Mouse (Mus musculus): ENCODE data around the gene Ak3. TPM values are rescaled to one million over a fixed set of nuclear protein-coding genes. Genes with fewer than 3 reads are reported as not detected.

Ak3 gene
- polyA plus RNA-seq, 1 experiment from 2014 or later, result 141 TPM

DNA sequence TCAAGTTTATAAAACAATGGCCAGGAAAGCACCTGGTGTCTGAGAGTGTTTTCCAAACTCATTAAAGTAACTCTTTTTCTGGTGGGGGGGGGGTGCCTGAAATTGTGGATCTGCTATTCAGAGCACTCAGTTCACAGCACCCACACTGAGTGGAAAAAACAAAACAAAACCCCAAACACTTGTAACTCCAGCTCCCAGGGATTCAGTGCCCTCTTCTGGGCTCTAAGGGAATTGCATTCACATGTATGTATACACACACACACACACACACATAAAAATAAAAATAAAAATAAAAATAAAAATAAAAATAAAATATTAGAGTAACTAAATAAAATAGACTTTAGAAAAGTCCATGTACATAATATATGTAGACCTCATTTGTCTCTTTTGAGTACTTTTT, 8.4 kb downstream of the Ak3 start:
- H3K27ac ChIP-seq (replicated peaks), result no peak overlapping the region
- ATAC-seq (ENCODE audit: low FRiP score, low TSS enrichment) (no peak), DNase-seq (ENCODE audit: low spot score) (no peak)
- H3K4me1 ChIP-seq (replicated peaks; ENCODE audit: control insufficient read depth, insufficient read depth), result no peaks in the 10 kb centered on the region
- TF ChIP-seq EP300 (optimal IDR thresholded peaks at IDR 0.05), result no peak
- peak; percentile 40 for TF ChIP-seq CTCF (IDR thresholded peaks at IDR 0.05; ENCODE audit: low read depth)
- no peak overlapping the region for H3K4me2 ChIP-seq (replicated peaks; ENCODE audit: low read depth)
- no peaks in the 10 kb centered on the region for H3K9me3 ChIP-seq (ENCODE audit: control insufficient read depth, low read length)
- no peak overlapping the region for H3K4me3 ChIP-seq (ENCODE audit: low read depth, low read length)
- H3K27me3 ChIP-seq (ENCODE audit: control insufficient read depth, insufficient read depth, low read length), result no peaks in the 10 kb centered on the region
- no peaks in the 10 kb centered on the region; the same call in 1 of the 2 replicates for H3K36me3 ChIP-seq (ENCODE audit: control insufficient read depth, insufficient read depth, low read length)
- no peak overlapping the region for H3K9ac ChIP-seq (ENCODE audit: low read length)

DNA sequence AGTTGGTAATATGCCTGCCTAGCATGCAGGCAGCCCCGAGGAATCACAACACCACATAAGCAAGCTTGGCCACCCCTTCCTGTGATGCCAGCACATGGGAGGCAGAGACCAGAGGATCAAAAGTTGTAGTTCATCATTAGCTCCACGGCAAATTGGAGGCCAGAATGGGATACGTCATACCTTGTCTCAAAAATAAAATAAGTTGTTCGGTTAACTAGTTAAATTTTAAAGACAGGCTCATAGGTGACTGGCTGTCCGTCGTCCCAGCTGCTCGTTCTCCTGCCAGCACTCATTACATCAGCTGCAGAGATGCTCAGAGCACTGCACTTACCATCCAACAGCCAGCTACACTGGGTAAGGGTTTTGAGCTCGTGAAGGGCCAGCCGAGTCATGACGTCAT, 10.2 kb downstream of the Ak3 start:
- Histone ChIP-seq H3K4me2 (replicated peaks; ENCODE audit: low read depth) (no peak overlapping the region), H3K4me1 (replicated peaks; ENCODE audit: control insufficient read depth, insufficient read depth) (no peaks in the 10 kb centered on the region), H3K9me3 (ENCODE audit: control insufficient read depth, low read length) (no peaks in the 10 kb centered on the region), H3K27me3 (ENCODE audit: control insufficient read depth, insufficient read depth, low read length) (no peaks in the 10 kb centered on the region), H3K27ac (replicated peaks) (no peak overlapping the region), H3K36me3 (ENCODE audit: control insufficient read depth, insufficient read depth, low read length) (no peaks in the 10 kb centered on the region; the same call in 1 of the 2 replicates), H3K9ac (ENCODE audit: low read length) (no peak overlapping the region), H3K4me3 (ENCODE audit: low read depth, low read length) (no peak overlapping the region)
- no peak for ATAC-seq (ENCODE audit: low FRiP score, low TSS enrichment)
- WGBS, result 91% methylated on average over 10 of the region's 10 CpGs
- DNase-seq (ENCODE audit: low spot score), result no peak
- no peak for TF ChIP-seq CTCF (IDR thresholded peaks at IDR 0.05; ENCODE audit: low read depth)
- TF ChIP-seq EP300 (optimal IDR thresholded peaks at IDR 0.05), result no peak

DNA sequence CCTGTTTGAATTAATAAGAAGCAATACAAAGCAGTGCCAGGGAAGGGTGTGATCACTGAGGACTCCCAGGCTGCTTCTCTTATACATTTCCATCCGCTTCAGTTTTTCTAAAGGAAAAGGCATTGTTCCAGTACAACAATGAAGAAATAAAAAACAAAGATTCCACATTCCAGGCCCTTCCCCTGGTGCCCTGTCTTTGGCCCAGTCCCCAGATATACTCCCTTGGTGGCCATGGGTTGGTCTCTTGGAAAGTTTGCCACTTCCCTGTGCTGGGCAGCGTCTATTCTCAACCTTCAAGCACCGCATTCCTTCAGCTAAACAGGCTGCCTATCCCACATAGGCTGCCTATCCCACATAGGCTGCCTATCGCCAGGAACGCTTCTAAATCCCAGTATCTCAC, 10.7 kb downstream of the Ak3 start:
- Histone ChIP-seq H3K4me3 (ENCODE audit: low read depth, low read length) (no peak overlapping the region), H3K36me3 (ENCODE audit: control insufficient read depth, insufficient read depth, low read length) (no peaks in the 10 kb centered on the region; the same call in 1 of the 2 replicates), H3K27me3 (ENCODE audit: control insufficient read depth, insufficient read depth, low read length) (no peaks in the 10 kb centered on the region), H3K4me1 (replicated peaks; ENCODE audit: control insufficient read depth, insufficient read depth) (no peaks in the 10 kb centered on the region), H3K4me2 (replicated peaks; ENCODE audit: low read depth) (no peak overlapping the region), H3K9me3 (ENCODE audit: control insufficient read depth, low read length) (no peaks in the 10 kb centered on the region), H3K9ac (ENCODE audit: low read length) (no peak overlapping the region), H3K27ac (replicated peaks) (no peak overlapping the region)
- WGBS, result 91% methylated on average over 5 of the region's 5 CpGs
- no peak for DNase-seq (ENCODE audit: low spot score)
- TF ChIP-seq EP300 (optimal IDR thresholded peaks at IDR 0.05), result no peak
- ATAC-seq (ENCODE audit: low FRiP score, low TSS enrichment), result no peak

- no peaks in the 10 kb centered on the region for H3K27me3 ChIP-seq (ENCODE audit: control insufficient read depth, insufficient read depth, low read length)
- ATAC-seq (ENCODE audit: low FRiP score, low TSS enrichment) (no peak), DNase-seq (ENCODE audit: low spot score) (no peak)
- TF ChIP-seq EP300 (optimal IDR thresholded peaks at IDR 0.05), result no peak
- no peak for TF ChIP-seq CTCF (IDR thresholded peaks at IDR 0.05; ENCODE audit: low read depth)
- no peak overlapping the region for H3K4me2 ChIP-seq (replicated peaks; ENCODE audit: low read depth)
- peaks cover 2% of the 10 kb centered on the region; the same call in 1 of the 2 replicates for H3K36me3 ChIP-seq (ENCODE audit: control insufficient read depth, insufficient read depth, low read length)
- no peak overlapping the region for H3K4me3 ChIP-seq (ENCODE audit: low read depth, low read length)
- H3K27ac ChIP-seq (replicated peaks), result no peak overlapping the region
- 0 out of 2 replicates have a peak, but pooled peaks cover 2% of the 10 kb centered on the region for H3K4me1 ChIP-seq (replicated peaks; ENCODE audit: control insufficient read depth, insufficient read depth)
- H3K9ac ChIP-seq (ENCODE audit: low read length), result no peak overlapping the region
- no peaks in the 10 kb centered on the region for H3K9me3 ChIP-seq (ENCODE audit: control insufficient read depth, low read length)
These were observed 15.1 kb downstream of the Ak3 start for GRCm38 (mm10) chr19:29032662-29033061.

DNA sequence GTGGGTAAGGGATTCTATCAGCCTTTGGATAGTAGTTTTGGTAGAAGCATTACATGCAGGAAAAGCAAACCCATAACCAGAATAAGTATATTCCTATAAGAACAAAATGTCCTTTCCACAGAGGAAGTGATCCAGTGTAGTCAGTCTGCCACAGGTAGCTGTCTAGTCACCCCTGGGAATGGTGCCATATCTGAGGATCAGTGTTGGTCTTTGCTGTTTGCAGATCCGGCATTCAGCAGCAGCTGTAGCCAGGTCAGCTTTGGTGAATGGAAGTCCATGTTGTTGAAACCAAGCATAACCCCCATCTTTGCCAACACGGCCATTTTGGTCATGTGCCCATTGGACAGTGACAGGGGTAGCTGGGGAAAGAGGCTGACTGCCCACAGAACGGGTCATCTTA, 16.0 kb downstream of the Ak3 start:
- Histone ChIP-seq H3K27ac (replicated peaks) (no peak overlapping the region), H3K4me1 (replicated peaks; ENCODE audit: control insufficient read depth, insufficient read depth) (0 out of 2 replicates have a peak, but pooled peaks cover 2% of the 10 kb centered on the region), H3K36me3 (ENCODE audit: control insufficient read depth, insufficient read depth, low read length) (peaks cover 2% of the 10 kb centered on the region; the same call in 1 of the 2 replicates), H3K4me3 (ENCODE audit: low read depth, low read length) (no peak overlapping the region), H3K9ac (ENCODE audit: low read length) (no peak overlapping the region), H3K9me3 (ENCODE audit: control insufficient read depth, low read length) (no peaks in the 10 kb centered on the region), H3K27me3 (ENCODE audit: control insufficient read depth, insufficient read depth, low read length) (no peaks in the 10 kb centered on the region), H3K4me2 (replicated peaks; ENCODE audit: low read depth) (no peak overlapping the region)
- no peak for ATAC-seq (ENCODE audit: low FRiP score, low TSS enrichment)
- 84% methylated on average over 3 of the region's 3 CpGs for WGBS
- TF ChIP-seq EP300 (optimal IDR thresholded peaks at IDR 0.05), result no peak
- no peak for TF ChIP-seq CTCF (IDR thresholded peaks at IDR 0.05; ENCODE audit: low read depth)
- DNase-seq (ENCODE audit: low spot score), result no peak

GRCm38 (mm10) chr19:29024391-29024947, 23.3 kb downstream of the Ak3 start:
- no peak overlapping the region for H3K9ac ChIP-seq (ENCODE audit: low read length)
- ATAC-seq (ENCODE audit: low FRiP score, low TSS enrichment), result 0 out of 2 replicates have a peak, but pooled peaks have one; percentile 34
- H3K27me3 ChIP-seq (ENCODE audit: control insufficient read depth, insufficient read depth, low read length), result no peaks in the 10 kb centered on the region
- no peak overlapping the region for H3K4me3 ChIP-seq (ENCODE audit: low read depth, low read length)
- 64% methylated on average over 11 of the region's 11 CpGs for WGBS
- peaks cover 13% of the 10 kb centered on the region; the same call in 1 of the 2 replicates for H3K36me3 ChIP-seq (ENCODE audit: control insufficient read depth, insufficient read depth, low read length)
- H3K4me1 ChIP-seq (replicated peaks; ENCODE audit: control insufficient read depth, insufficient read depth), result no peaks in the 10 kb centered on the region
- no peak for DNase-seq (ENCODE audit: low spot score)
- H3K27ac ChIP-seq (replicated peaks), result no peak overlapping the region
- H3K4me2 ChIP-seq (replicated peaks; ENCODE audit: low read depth), result no peak overlapping the region
- no peak for TF ChIP-seq CTCF (IDR thresholded peaks at IDR 0.05; ENCODE audit: low read depth)
- TF ChIP-seq EP300 (optimal IDR thresholded peaks at IDR 0.05), result no peak
- no peaks in the 10 kb centered on the region for H3K9me3 ChIP-seq (ENCODE audit: control insufficient read depth, low read length)
